Mouse (Mus musculus) liver, embryonic 14.5 days (tissue): ENCODE results near the gene Nrxn1.

Source experiments
- CTCF ChIP-seq: IDR thresholded peaks from 2 replicates; pipeline ENCODE4 v1.5.1; 2016; ENCODE audit warnings: antibody characterized with exemption, low read depth, control low read depth
- EP300 ChIP-seq: IDR thresholded peaks from 2 replicates; pipeline ENCODE4 v1.6.1; 2016; ENCODE audit warnings: antibody characterized with exemption, low read depth

DNA sequence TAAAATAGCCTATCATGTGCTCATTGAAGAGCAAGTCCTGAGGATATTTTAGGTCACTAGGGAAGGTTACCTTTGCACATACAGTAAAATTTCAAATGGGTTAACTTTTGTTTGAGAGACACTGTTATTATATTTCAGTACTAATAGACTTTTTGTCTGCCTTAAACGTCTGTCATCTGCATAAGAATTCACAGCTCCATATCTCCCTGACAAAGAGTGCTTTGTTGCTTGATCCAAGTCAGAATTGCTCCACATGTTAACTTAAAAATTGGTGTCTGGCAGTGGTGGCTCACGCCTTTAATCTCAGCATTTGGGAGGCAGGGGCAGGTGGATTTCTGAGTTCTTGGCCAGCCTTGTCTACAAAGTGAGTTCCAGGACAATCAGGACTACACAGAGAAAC, 848.5 kb downstream of the Nrxn1 start:
- no peak for TF ChIP-seq CTCF
- no peak for TF ChIP-seq EP300
